In the genomic region with DNA sequence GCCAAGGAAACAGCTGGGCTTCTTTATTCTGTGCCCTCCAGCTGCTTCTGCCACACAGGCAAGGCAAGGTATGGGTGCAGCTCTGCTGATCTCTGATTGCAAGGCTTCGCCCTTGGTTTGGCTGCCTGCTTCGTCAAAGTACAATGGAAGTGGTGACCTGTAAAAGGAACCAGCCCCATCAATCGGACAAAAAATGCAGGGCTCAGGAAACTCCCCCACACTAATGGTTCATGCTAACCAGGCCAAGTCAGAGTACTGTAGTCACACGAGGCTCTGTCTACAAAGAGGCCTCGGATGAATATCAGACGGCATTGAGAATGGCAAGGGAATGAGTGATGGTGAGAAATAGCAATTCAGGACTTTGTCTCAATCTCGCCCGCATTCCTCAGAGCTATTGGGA, we compare ENCODE assay signal across 13 mouse cellular contexts.
"Had no signal": no experiment of that assay in that cellular context is flagged by ENCODE, and none has a peak within 500 bp of the region (broad histone marks: within the 10 kb centered on the region; RNA-seq: fewer than 3 reads in every experiment).

No protein-coding gene starts in this region.

- H3K36me3 ChIP-seq: midbrain, embryonic 13.5 days; midbrain, embryonic 15.5 days; neural tube, embryonic 12.5 days; stomach, embryonic 15.5 days had no signal

- H3K27ac ChIP-seq: midbrain, embryonic 13.5 days; midbrain, embryonic 15.5 days; neural tube, embryonic 12.5 days; stomach, embryonic 15.5 days; stomach, postnatal 0 days had no signal

- DNase-seq: lung, adult 18-20 months; lung, embryonic 14.5 days; lung, postnatal 10 days; lung, postnatal 4 days; right cerebral cortex, postnatal 14 days; thymus, adult 2 months; thymus, postnatal 25 days had no signal

- H3K9ac ChIP-seq: lung, embryonic 14.5 days; midbrain, embryonic 13.5 days; midbrain, embryonic 15.5 days; neural tube, embryonic 12.5 days; stomach, embryonic 15.5 days had no signal

- H3K4me3 ChIP-seq: midbrain, embryonic 13.5 days; midbrain, embryonic 15.5 days; neural tube, embryonic 12.5 days; stomach, embryonic 15.5 days had no signal

- ATAC-seq: midbrain, embryonic 13.5 days; midbrain, embryonic 15.5 days had no signal

- H3K4me2 ChIP-seq: lung, embryonic 14.5 days; midbrain, embryonic 11.5 days; midbrain, embryonic 13.5 days; midbrain, embryonic 15.5 days; neural tube, embryonic 12.5 days; stomach, embryonic 15.5 days had no signal

- H3K27me3 ChIP-seq: midbrain, embryonic 13.5 days; midbrain, embryonic 15.5 days; neural tube, embryonic 12.5 days; stomach, embryonic 15.5 days had no signal

- H3K4me1 ChIP-seq: midbrain, embryonic 13.5 days; midbrain, embryonic 15.5 days; neural tube, embryonic 12.5 days; stomach, embryonic 15.5 days had no signal

- H3K9me3 ChIP-seq: midbrain, embryonic 13.5 days; midbrain, embryonic 15.5 days; neural tube, embryonic 12.5 days; stomach, embryonic 15.5 days had no signal
